Mouse (Mus musculus): ENCODE results near the gene P2ry6.

The P2ry6 gene

GRCm38 (mm10) chr7:100937481-100937880 is 37.0 kb downstream of the P2ry6 start:
- DNase-seq = no peak

- no peak for DNase-seq
These were observed 40.9 kb downstream of the P2ry6 start for GRCm38 (mm10) chr7:100933520-100933919.

- DNase-seq = peak; percentile 72
These were observed 41.9 kb downstream of the P2ry6 start for GRCm38 (mm10) chr7:100932481-100933007.

- no peak for DNase-seq
These were observed 42.4 kb downstream of the P2ry6 start, which contains the start of gene Arhgef17 for GRCm38 (mm10) chr7:100931926-100932480. Gene Arhgef17 (minus strand): TSS chr7:100932107.

GRCm38 (mm10) chr7:100931316-100931925 is 43.0 kb downstream of the P2ry6 start:
- DNase-seq = no peak

- no peak for DNase-seq
These were observed 43.7 kb downstream of the P2ry6 start for GRCm38 (mm10) chr7:100930619-100931315.

- DNase-seq = no peak
These were observed 44.7 kb downstream of the P2ry6 start for GRCm38 (mm10) chr7:100929639-100930303.

- DNase-seq = no peak
These were observed 46.0 kb downstream of the P2ry6 start for GRCm38 (mm10) chr7:100928456-100928855.

- peak; percentile 45 for DNase-seq
These were observed 47.0 kb downstream of the P2ry6 start for GRCm38 (mm10) chr7:100927287-100928000.

GRCm38 (mm10) chr7:100926311-100926923 is 48.0 kb downstream of the P2ry6 start:
- DNase-seq = peak; percentile 57

GRCm38 (mm10) chr7:100924674-100925445 is 49.6 kb downstream of the P2ry6 start:
- DNase-seq = no peak

- no peak for DNase-seq
These were observed 50.2 kb downstream of the P2ry6 start for GRCm38 (mm10) chr7:100924200-100924599.

GRCm38 (mm10) chr7:100922907-100923306 is 51.5 kb downstream of the P2ry6 start:
- no peak for DNase-seq

- no peak for DNase-seq
These were observed 53.2 kb downstream of the P2ry6 start for GRCm38 (mm10) chr7:100921289-100921688.

- DNase-seq = no peak
These were observed 54.7 kb downstream of the P2ry6 start for GRCm38 (mm10) chr7:100919809-100920107.

GRCm38 (mm10) chr7:100919006-100919808 is 55.2 kb downstream of the P2ry6 start:
- DNase-seq = no peak

- DNase-seq = no peak
These were observed 56.3 kb downstream of the P2ry6 start for GRCm38 (mm10) chr7:100918176-100918575.

GRCm38 (mm10) chr7:100917751-100918150 is 56.7 kb downstream of the P2ry6 start:
- no peak for DNase-seq

- no peak for DNase-seq
These were observed 57.9 kb downstream of the P2ry6 start for GRCm38 (mm10) chr7:100916526-100916925.

GRCm38 (mm10) chr7:100915204-100915603 is 59.2 kb downstream of the P2ry6 start:
- DNase-seq = no peak

GRCm38 (mm10) chr7:100911791-100912190 is 62.7 kb downstream of the P2ry6 start:
- DNase-seq = peak; percentile 36
